Mouse (Mus musculus): ENCODE results near the gene Fbxl2.
A peak's percentile ranks its signal among the peaks of the same experiment; 100 is the strongest.
"Not testable (repeated sequence)": the region's sequence is repeated elsewhere in the genome, so short reads cannot be mapped to it uniquely, and the experiment has no call there.

Gene Fbxl2

DNA sequence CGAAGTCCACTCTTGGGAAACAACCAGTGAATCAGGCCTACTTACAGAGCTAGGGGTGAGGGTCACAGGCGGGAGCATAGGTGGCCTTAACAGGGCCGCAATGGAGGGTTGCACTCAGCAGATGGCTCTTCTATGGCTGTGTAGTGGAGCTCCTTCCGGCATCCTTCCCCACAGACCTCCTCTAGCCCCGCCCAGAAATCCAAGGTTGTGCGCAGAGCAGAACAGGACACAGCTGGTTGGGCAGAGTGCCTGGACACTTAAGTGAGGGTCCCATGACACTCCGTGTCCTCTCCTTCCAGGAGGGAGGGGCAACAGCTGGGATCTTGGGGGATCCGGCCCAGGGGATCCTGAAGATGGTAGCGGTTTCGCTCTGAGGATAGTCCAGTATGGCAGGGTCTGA lies at the start of gene Fbxl2:
TSS of gene Fbxl2 (minus strand) at position 164 of the 400 bp plus-strand sequence.
- no peak for DNase-seq (ENCODE audit: low spot score)

DNA sequence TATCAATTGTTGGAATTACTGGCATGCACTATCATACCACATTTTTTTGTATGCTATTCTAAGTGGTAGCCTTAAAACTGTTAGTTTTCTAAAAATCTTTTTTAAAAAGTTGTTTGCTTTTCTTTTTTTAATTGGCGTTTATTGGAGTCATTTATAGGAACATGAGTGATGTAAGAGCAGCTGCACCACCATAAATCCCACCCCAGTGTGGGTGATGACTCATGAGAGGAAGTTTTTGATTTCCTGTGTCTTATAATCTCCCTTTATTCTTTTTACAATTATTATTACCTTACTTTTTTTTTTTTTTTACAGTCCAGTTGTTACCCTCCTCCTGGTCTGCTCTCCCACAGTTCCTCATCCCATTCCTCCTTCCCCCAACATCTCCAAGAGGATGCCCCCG lies 48.9 kb upstream of the Fbxl2 start:
- no peak for DNase-seq (ENCODE audit: low spot score)

GRCm38 (mm10) chr9:114092188-114092587 lies 46.2 kb upstream of the Fbxl2 start:
- DNase-seq (ENCODE audit: low spot score), result not testable (repeated sequence)

GRCm38 (mm10) chr9:114088885-114089284 lies 42.9 kb upstream of the Fbxl2 start:
- DNase-seq (ENCODE audit: low spot score), result not testable (repeated sequence)

- no peak for DNase-seq (ENCODE audit: low spot score)
Measured at GRCm38 (mm10) chr9:114087106-114087815, 41.3 kb upstream of the Fbxl2 start.

- DNase-seq (ENCODE audit: low spot score), result no peak
Measured at GRCm38 (mm10) chr9:114086422-114086821, 40.4 kb upstream of the Fbxl2 start.

DNA sequence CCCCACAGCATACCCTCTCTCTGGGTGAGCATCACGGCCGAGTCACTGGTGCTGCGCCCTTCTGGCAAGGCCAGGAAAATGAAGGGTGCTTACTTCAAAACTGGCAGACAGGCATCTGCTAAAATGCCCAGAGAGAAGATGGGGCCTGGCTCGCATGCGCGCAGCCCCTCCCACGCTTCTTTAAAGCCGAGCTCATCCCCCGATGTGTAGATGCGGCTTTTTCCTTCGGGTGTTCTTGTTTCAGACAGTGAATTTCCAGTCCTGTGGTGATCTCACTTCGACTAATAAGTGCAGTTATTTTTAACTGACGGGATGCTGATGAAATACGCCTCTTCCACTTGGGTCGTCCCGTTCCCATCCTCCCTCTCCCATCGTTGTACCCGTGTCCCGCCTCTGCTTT lies 27.7 kb upstream of the Fbxl2 start:
- no peak for DNase-seq (ENCODE audit: low spot score)

DNA sequence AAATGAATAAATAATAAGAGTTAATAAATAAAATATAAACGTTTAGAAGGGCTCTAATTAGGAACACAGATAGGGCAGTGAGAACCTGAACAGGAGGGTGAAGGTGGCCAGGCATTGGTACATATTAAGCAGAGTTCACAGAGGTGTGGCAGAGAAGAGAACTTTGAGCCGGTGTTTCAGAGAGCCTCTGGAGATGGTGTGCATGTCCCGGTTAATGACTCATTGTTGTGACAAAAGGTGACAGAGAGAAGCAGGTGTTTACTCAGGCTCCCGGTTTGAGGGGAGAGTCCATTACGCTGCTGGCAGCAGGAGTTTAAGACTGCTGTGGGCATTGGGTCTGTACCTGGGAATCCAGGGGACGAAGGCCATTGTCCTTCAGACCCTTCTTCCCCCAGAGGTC lies 23.4 kb upstream of the Fbxl2 start:
- no peak for DNase-seq (ENCODE audit: low spot score)

DNA sequence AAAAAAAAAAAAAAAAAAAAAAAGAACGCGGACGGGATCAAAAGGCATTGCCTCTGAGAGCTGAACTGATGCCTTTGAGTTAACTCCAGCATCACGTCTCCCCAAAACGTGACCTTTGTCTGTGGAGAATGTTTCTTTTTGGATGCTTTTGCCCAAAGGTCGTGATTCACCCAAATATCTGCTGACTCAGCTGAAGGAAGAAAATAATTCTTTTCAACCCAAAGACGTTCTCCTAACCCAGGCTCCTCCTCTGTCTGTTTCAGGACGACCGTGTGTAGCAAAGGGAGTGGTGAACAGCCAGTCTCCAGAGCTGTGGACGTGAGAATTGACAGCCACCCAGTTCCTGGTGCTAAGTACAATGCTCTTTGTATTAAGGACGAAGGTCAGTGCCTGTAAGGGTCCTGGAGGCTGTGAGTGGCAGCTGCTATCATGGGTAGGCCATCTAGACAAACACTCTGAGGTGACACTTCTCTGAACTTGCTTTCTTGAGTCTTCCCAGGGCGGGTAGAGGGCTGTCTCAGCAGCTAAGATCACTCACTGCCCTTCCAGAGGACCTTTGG lies 22.6 kb upstream of the Fbxl2 start:
- no peak for DNase-seq (ENCODE audit: low spot score)

- no peak for DNase-seq (ENCODE audit: low spot score)
Measured at GRCm38 (mm10) chr9:114057090-114057796, 11.3 kb upstream of the Fbxl2 start, which contains the start of gene Susd5. Gene Susd5, plus strand, starts transcription at chr9:114057140.

GRCm38 (mm10) chr9:114052866-114053265 lies 6.9 kb upstream of the Fbxl2 start:
- no peak for DNase-seq (ENCODE audit: low spot score)

DNA sequence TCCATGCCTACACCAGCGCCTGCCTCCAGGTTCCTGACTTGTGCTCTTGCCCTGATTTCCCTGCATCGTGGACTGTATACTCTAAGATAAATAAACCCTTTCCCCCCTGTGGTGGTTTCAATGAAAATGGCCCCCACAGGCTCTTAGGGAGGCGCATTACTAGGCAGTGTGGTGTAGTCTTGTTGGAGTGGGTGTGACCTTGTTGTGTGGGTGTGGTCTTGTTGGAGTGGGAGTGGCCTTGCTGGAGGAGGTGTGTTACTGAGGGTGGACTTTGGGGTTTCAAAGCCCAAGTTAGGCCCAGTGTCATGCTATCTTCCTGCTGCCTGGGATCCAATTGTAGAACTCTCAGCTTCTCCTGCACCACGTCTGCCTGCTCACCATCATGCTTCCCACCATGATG lies 6.0 kb upstream of the Fbxl2 start:
- DNase-seq (ENCODE audit: low spot score), result no peak

- DNase-seq (ENCODE audit: low spot score), result no peak
Measured at GRCm38 (mm10) chr9:114050778-114051177, 4.8 kb upstream of the Fbxl2 start.

GRCm38 (mm10) chr9:114050106-114050505 lies 4.1 kb upstream of the Fbxl2 start:
- no peak for DNase-seq (ENCODE audit: low spot score)

DNA sequence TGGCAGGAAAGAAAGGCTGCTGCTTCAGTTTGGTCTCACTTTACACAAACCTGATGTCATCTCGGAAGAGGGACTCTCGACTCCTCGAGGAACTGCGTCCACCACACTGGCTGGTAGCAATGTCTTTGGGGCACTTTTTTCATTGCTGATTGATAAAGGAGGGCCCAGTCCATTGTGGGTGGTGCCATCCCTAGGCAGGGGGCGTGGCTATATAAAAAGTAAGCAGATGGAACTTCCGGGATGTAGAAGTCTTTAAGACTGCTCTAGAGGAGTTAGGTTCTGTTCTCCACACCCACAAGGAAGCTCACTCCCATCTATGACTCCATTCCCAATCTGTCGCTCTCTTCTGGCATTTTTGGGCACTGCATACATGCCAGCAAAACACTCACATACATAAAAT lies 685 bp upstream of the Fbxl2 start:
- no peak for DNase-seq (ENCODE audit: low spot score)

DNA sequence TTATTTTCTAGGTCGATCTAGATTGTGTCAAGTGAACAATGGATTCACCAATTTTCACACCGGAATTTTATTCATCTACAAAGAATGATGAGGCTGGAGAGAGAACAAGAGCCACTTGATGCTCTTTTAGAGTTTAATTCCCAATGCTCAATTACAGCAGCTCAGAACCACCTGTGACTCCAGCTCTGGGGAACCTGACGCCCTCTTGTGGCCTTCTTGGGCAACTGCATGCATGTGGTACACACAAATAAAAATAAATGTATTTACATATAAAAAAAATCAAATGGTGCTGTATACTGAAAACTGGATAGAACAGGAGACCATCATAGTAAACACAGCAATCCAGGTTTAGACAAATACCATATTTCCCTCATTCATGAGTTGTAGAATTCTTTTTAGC lies 1.5 kb downstream of the Fbxl2 start:
- DNase-seq (ENCODE audit: low spot score), result no peak

- no peak for DNase-seq (ENCODE audit: low spot score)
Measured at GRCm38 (mm10) chr9:114042490-114042889, 3.5 kb downstream of the Fbxl2 start.

GRCm38 (mm10) chr9:114040945-114041344 lies 5.0 kb downstream of the Fbxl2 start:
- no peak for DNase-seq (ENCODE audit: low spot score)

- DNase-seq (ENCODE audit: low spot score), result peak; percentile 31
Measured at GRCm38 (mm10) chr9:114026261-114026934, 19.6 kb downstream of the Fbxl2 start.

- DNase-seq (ENCODE audit: low spot score), result no peak
Measured at GRCm38 (mm10) chr9:114025846-114026245, 20.1 kb downstream of the Fbxl2 start.

DNA sequence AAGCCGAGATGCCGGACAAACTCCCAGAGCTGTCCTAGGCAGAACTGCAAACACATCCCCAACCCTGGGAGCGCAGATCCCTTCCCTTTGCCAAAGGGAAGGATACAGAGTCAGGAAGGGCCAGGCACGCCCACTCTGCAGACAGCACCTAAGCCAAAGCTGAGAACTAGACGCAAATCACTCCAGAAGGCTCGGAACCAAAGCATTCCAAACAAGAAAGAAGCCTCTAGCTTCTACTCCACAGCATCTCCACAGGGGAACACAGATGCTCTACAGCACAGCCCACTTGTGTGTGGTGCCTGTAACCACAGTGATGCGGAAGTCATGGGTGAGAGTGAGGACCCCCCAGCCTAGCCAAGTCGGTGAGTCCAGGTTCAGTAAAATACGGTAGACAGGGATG lies 20.8 kb downstream of the Fbxl2 start:
- DNase-seq (ENCODE audit: low spot score), result no peak

DNA sequence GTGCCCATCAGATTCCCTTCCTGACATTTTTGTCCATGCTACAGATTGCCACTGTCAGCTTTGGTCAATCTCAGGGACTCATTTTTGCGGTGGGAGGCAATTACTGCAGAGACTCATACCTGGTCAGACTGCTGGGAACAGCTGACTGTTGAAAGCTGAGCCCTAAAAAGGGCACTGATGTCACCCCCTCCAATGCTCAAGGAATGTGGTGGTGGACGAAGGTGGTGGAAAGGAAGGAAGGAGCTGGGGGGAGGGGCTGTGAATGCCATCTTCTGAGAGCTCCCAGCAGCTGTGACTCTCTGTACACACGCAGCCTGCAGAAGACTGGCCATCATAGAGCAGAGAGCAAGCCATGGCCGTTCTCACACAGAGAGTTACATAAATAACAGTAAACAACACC lies 23.9 kb downstream of the Fbxl2 start:
- DNase-seq (ENCODE audit: low spot score), result no peak

All from ovary, postnatal 14 days (tissue).